Mouse (Mus musculus): ENCODE measurements around the gene Sort1. TPM values are rescaled to one million over a fixed set of nuclear protein-coding genes. Genes with fewer than 3 reads are reported as not detected.

Sort1 gene
- 32.3 and 34.9 TPM in 2 replicates for polyA plus RNA-seq (2021; fragmentation: Nextera tagmentation)
- long read RNA-seq, experiment 1, partial matches to known transcripts = 85 of 86 reads
- long read RNA-seq, experiment 1, other reads (novel, unspliced or antisense) = 1 of 86 reads
- long read RNA-seq, experiment 2, full-length matches to known transcripts = 1 of 183 reads
- long read RNA-seq, experiment 2, partial matches to known transcripts = 175 of 183 reads
- long read RNA-seq, experiment 2, other reads (novel, unspliced or antisense) = 7 of 183 reads

DNA sequence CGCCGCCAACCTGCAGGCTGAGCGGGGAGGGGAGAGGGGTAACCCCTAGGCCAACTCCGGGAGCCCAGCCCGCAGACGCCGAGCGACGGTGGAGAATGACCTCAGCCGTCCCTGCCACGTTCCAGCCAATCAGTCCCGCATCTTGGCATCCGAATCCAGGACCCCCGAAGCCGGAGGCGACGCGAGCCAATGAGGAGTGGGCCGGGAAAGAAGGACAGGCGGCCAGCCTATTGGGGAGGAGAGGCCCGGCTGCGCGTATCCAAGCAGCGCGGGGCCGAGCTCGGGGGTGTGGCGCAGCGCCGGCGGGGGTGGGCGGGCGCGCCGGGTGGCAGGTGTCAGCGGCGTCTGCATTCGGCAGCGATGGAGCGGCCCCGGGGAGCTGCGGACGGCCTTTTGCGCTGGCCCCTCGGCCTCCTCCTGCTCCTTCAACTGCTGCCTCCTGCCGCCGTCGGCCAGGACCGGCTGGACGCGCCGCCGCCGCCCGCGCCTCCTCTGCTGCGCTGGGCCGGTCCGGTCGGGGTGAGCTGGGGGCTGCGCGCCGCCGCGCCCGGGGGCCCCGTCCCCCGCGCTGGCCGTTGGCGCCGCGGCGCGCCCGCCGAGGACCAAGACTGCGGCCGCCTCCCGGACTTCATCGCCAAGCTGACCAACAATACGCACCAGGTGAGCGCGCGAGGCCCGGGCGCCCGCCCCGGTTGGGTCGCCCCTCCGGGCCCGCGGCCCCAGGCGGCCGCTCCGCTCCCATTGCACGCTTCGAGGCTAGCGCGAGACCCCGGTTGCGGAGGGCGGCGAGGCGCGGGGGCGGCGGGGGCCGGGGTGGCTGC is at the start of gene Sort1:
Sort1 (plus strand) TSS at position 302 of the 821 bp plus-strand sequence.

DNA sequence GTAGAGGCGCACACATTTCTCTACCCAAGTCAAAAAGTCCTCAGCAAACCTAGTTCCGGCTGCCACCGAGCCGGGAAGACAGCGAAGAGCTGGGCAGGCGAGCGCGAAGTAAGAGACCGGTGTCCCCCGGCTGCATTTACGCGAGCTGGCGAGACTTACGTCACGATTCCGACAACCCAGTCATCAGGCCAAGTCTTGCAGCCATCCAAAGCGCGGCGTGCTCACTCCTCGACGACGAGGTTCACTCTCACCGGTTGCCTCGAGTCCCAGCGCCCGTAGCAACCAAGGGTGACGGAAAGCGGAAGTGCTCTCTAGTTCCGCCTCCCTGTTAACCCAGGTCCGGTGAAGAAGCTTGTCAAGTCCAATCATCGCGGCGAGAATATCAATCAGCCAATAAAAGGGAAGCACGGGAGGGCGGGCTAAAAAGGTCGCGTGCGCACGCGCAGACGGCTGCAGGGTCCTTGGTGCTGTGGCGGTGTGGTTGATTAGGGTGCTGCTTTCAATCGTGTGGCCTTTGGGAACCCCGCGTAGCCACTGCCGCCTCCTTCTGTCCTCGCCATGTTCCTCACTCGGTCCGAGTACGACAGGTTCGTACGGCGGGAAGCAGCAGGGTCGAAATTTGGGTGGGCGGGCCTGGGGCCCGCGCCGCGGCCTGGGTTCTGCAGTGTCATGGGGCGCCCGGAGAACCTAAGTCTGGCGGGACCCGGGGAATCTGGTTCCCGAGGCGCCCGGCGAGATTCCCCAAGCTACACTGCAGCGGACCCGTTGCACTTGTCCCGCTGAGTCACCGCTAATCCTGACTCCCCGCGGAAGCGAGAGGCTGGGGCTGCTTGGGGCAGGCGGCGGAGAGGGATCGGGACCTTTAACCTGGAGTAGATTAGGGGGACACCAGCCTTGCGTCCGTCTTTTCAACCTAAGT is 26.9 kb upstream of the Sort1 start, which contains the start of gene Psma5:
Psma5 (plus strand) TSS at position 208 of the 919 bp plus-strand sequence.

DNA sequence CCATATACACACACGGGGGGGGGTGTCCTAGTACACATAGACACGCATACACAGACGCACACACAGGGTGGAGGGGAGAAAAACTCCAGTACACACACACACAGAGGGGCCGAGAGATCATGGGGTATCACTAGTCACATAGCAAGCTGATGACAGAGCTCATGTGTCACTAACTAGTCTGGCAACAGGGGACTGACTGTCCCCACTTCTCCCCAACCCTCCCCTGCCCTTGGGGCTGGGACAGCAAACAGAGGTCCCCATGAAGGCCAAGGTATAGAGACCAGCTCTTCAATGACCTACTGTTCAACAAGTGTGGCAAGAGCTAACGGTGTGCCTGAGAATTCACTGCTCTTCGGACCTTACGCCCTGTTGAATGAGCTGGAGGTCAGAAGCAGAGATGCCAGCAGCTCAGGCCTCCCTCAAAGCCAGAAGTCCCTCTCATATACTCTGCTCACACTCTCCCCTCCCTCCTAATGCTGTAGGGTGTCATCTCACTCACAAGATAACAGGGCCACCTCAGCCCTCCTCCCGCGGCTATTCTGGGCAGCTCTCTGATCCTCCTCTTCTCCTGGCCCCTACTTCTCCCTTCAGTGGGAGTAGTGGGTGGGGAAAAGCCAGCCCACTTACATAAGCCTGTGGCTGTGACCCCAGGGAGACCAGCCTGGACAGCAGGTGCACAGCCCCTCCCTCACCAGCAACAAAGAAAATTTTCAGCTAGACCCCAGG is 80.6 kb downstream of the Sort1 start, which contains the start of gene Mybphl:
Mybphl (plus strand) TSS at position 642 of the 726 bp plus-strand sequence.

DNA sequence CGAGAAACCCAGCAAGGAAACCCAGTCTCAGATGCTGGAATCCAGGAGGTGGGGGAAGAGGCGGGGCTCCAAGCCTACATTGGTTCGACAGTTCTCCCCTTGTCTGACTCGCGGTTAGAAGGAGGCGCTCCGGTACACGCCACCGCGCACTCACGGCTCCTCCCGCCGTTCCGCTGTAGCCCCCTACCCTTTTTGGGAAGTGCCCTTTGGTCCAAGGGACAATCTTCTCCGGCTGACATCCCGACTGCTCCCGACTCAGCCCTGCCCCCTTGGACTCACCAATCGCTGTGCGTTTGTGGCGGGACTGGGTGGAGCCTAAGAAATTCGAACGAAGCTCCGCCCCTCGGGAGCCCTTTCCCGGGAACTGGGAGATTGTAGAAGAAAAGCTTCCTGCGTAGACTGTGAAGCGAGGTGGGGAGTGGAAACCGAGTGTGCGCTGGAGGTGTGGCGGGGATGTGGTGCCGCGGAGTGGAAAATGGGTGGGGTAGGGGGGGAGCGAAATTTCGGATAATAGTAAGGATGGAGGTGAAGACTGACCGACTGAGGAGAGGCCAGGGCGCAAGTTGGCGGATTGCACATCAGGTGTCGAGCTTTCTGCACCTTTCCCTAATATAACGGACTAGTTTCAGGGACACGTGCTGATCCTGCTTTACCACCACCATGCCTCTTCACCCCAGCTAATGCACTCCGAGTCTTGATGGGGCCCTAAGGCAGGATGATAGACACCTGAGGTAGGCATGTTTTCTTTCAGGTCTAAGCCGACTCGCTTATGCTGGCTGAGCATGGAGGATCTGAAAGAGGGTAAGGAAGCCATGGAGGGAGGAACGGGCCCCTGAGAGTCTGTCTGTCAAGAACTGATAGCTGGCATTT is 99.8 kb downstream of the Sort1 start, which contains the start of gene Psrc1:
Psrc1 (plus strand) TSS at position 355 of the 870 bp plus-strand sequence.

Other genes with a start within 250 kb of the Sort1 start
- 20.5 and 22.6 TPM in 2 replicates for gene Gstm4, start 239.2 kb upstream of the Sort1 start, polyA plus RNA-seq (2021; fragmentation: Nextera tagmentation)
- 25.0 and 27.7 TPM in 2 replicates for gene Ampd2, start 197.4 kb upstream of the Sort1 start, polyA plus RNA-seq (2021; fragmentation: Nextera tagmentation)
- gene Gnat2, start 191.3 kb upstream of the Sort1 start, polyA plus RNA-seq (2021; fragmentation: Nextera tagmentation) = 0.13 and 0.55 TPM in 2 replicates
- gene Gnai3, start 137.9 kb upstream of the Sort1 start, polyA plus RNA-seq (2021; fragmentation: Nextera tagmentation) = 21.7 and 24.5 TPM in 2 replicates
- 4.4 TPM in 2 replicates for gene Gpr61, start 129.2 kb upstream of the Sort1 start, polyA plus RNA-seq (2021; fragmentation: Nextera tagmentation)
- gene Amigo1, start 97.7 kb upstream of the Sort1 start, polyA plus RNA-seq (2021; fragmentation: Nextera tagmentation) = 5.2 and 5.3 TPM in 2 replicates
- 4.8 and 5.3 TPM in 2 replicates for gene Cyb561d1, start 82.9 kb upstream of the Sort1 start, polyA plus RNA-seq (2021; fragmentation: Nextera tagmentation)
- gene Atxn7l2, start 73.1 kb upstream of the Sort1 start, polyA plus RNA-seq (2021; fragmentation: Nextera tagmentation) = 3.5 and 4.9 TPM in 2 replicates
- 0.75 and 0.92 TPM in 2 replicates for gene Sypl2, start 57.4 kb upstream of the Sort1 start, polyA plus RNA-seq (2021; fragmentation: Nextera tagmentation)
- 219 and 230 TPM in 2 replicates for gene Psma5, start 27.2 kb upstream of the Sort1 start, polyA plus RNA-seq (2021; fragmentation: Nextera tagmentation)
- gene Mybphl, start 80.8 kb downstream of the Sort1 start, polyA plus RNA-seq (2021; fragmentation: Nextera tagmentation) = not detected in 2 replicates
- 8.3 and 10.5 TPM in 2 replicates for gene Psrc1, start 99.8 kb downstream of the Sort1 start, polyA plus RNA-seq (2021; fragmentation: Nextera tagmentation)
- gene Celsr2, start 131.5 kb downstream of the Sort1 start, polyA plus RNA-seq (2021; fragmentation: Nextera tagmentation) = 32.5 and 41.7 TPM in 2 replicates
- 131 and 140 TPM in 2 replicates for gene Sars, start 161.1 kb downstream of the Sort1 start, polyA plus RNA-seq (2021; fragmentation: Nextera tagmentation)

All from layer of hippocampus, adult 6 months (tissue).